Mouse (Mus musculus) spleen, postnatal 36 days (tissue): ENCODE data around the gene Rpl36a-ps1.

Experiments used
- DNase-seq, 2 experiments: peaks; one replicate each; pipeline ENCODE4 v3.0.0; 2022; ENCODE audit warnings: low spot score in 2 of 2, mixed read lengths in 1 of 2

Gene Rpl36a-ps1

GRCm38 (mm10) chr14:98951626-98952290 is 42.4 kb downstream of the Rpl36a-ps1 start:
- no peak for DNase-seq
